Mouse (Mus musculus) heart, postnatal 0 days (tissue): ENCODE measurements around the gene Prkab2. TPM values are rescaled to one million over a fixed set of nuclear protein-coding genes. Genes with fewer than 3 reads are reported as not detected.

Experiments used
- ATAC-seq: fragments of 200-750 bp; cut with Nextera tagmentation; 2 replicates; pipeline ENCODE4 v1.8.0; 2017; ENCODE audit warnings: low read depth, moderate number of reproducible peaks, moderate library complexity; ENCODE audit not compliant: insufficient read depth
- DNase-seq: peaks from one replicate; pipeline ENCODE4 v3.0.0-alpha.2; 2016; ENCODE audit warnings: low spot score
- H3K27ac ChIP-seq: fragments of 300-500 bp; sonication (generic); 2 replicates; pipeline ENCODE4 v1.5.1; 2014; ENCODE audit warnings: low read depth, mild to moderate bottlenecking
- H3K27me3 ChIP-seq: fragments of 300-500 bp; sonication (generic); 2 replicates; pipeline ENCODE4 v1.6.1; 2014; ENCODE audit warnings: low read length, mixed read lengths; ENCODE audit not compliant: control insufficient read depth, insufficient read depth
- H3K36me3 ChIP-seq: fragments of 300-500 bp; sonication (generic); replicated peaks from 2 replicates; pipeline ENCODE4 v1.6.1; 2014; ENCODE audit warnings: low read length, mixed read lengths; ENCODE audit not compliant: control insufficient read depth, insufficient read depth
- H3K4me1 ChIP-seq: fragments of 300-500 bp; sonication (generic); 2 replicates; pipeline ENCODE4 v1.6.1; 2014; ENCODE audit warnings: antibody characterized with exemption; ENCODE audit not compliant: control insufficient read depth, insufficient read depth
- H3K4me2 ChIP-seq: fragments of 300-500 bp; sonication (generic); 2 replicates; pipeline ENCODE4 v1.6.1; 2014; ENCODE audit warnings: low read depth, mild to moderate bottlenecking, low read length, moderate library complexity
- H3K4me3 ChIP-seq: fragments of 300-500 bp; sonication (generic); 2 replicates; pipeline ENCODE4 v1.5.1; 2014; ENCODE audit warnings: low read depth, low read length
- H3K9ac ChIP-seq: fragments of 300-500 bp; sonication (generic); replicated peaks from 2 replicates; pipeline ENCODE4 v1.6.1; 2014; ENCODE audit warnings: low read depth, low read length, mixed read lengths
- H3K9me3 ChIP-seq: fragments of 300-500 bp; sonication (generic); replicated peaks from 2 replicates; pipeline ENCODE4 v1.6.1; 2016; ENCODE audit warnings: low read length; ENCODE audit not compliant: control insufficient read depth
- CTCF ChIP-seq: IDR thresholded peaks from 2 replicates; pipeline ENCODE4 v1.5.1; 2016; ENCODE audit warnings: antibody characterized with exemption, control low read depth, low read depth
- EP300 ChIP-seq: IDR thresholded peaks from 2 replicates; pipeline ENCODE4 v1.6.1; 2016; ENCODE audit warnings: antibody characterized with exemption, low read depth
- WGBS: fragments of 180-500 bp; shearing (Covaris S2); extraction: QIAGEN DNeasy Blood & Tissue Kit; methylation state at CpG from one replicate; pipeline ENCODE4 v1.1.7; 2014; 5-methylcytosine and 5-hydroxymethylcytosine counted together
- polyA plus RNA-seq: library from polyadenylated mRNA; unstranded; fragments of >200 nt; fragmentation: Nextera tagmentation; extraction: Ambion mirVana; gene quantifications from 2 replicates; pipeline ENCODE4 v1.2.1, GENCODE M21; 2015
- total RNA-seq: library from RNA; depleted of rRNA; stranded (reverse); fragments of >200 nt; gene quantifications from 2 replicates; pipeline ENCODE4 v1.2.3, GENCODE M21; 2014; ENCODE audit warnings: low replicate concordance

Gene Prkab2
- total and polyA plus RNA-seq, 2 experiments from 2014 or later: 10.5 to 17.4 TPM

DNA sequence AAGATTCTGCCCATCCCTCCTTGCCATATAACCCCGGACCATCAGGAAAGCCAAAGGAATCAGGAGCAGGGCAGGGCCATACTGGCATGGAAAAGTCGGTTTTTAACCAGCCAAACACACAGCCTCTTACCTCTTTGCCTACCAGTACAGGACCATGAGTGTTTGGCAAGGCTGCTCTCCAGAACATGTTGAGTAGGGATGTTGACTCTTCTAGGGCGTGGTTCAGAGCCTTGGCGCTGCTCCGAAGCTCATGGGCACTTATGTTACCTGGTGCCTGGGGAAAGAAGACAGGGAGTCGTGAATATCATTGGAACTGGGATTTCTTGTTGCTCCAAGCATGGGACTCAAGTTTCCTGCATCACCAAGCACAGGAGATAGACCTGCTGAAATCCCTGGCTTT is 35.8 kb downstream of the Prkab2 start:
- DNase-seq (no peak), ATAC-seq (no peak)
- Histone ChIP-seq H3K9ac (no peak overlapping the region), H3K27ac (no peak overlapping the region), H3K4me1 (no peaks in the 10 kb centered on the region), H3K4me2 (no peak overlapping the region), H3K36me3 (peaks cover 88% of the 10 kb centered on the region), H3K9me3 (no peaks in the 10 kb centered on the region), H3K27me3 (no peaks in the 10 kb centered on the region), H3K4me3 (no peak overlapping the region)
- TF ChIP-seq EP300 (no peak), CTCF (no peak)
- 87% methylated on average over 6 of the region's 6 CpGs for WGBS

GRCm38 (mm10) chr3:97696866-97697265 is 38.9 kb downstream of the Prkab2 start:
- Histone ChIP-seq H3K27me3 (no peaks in the 10 kb centered on the region), H3K27ac (no peak overlapping the region), H3K9ac (no peak overlapping the region), H3K4me2 (no peak overlapping the region), H3K9me3 (no peaks in the 10 kb centered on the region), H3K36me3 (peaks cover 95% of the 10 kb centered on the region), H3K4me3 (no peak overlapping the region), H3K4me1 (no peaks in the 10 kb centered on the region)
- DNase-seq (no peak), ATAC-seq (no peak)
- TF ChIP-seq CTCF (no peak), EP300 (no peak)
- 77% methylated on average over 9 of the region's 9 CpGs for WGBS

- no peaks in the 10 kb centered on the region for H3K4me1 ChIP-seq
- H3K4me2 ChIP-seq: no peak overlapping the region
- no peak overlapping the region for H3K9ac ChIP-seq
- 53% methylated on average over 9 of the region's 9 CpGs for WGBS
- DNase-seq (no peak), ATAC-seq (no peak)
- H3K27ac ChIP-seq: no peak overlapping the region
- no peak for TF ChIP-seq CTCF
- TF ChIP-seq EP300: no peak
- H3K4me3 ChIP-seq: no peak overlapping the region
- peaks cover 95% of the 10 kb centered on the region for H3K36me3 ChIP-seq
- H3K27me3 ChIP-seq: no peaks in the 10 kb centered on the region
- no peaks in the 10 kb centered on the region for H3K9me3 ChIP-seq
Observed at GRCm38 (mm10) chr3:97697291-97697690, 39.3 kb downstream of the Prkab2 start.

GRCm38 (mm10) chr3:97699061-97699460 is 41.1 kb downstream of the Prkab2 start:
- Histone ChIP-seq H3K4me2 (no peak overlapping the region), H3K27me3 (no peaks in the 10 kb centered on the region), H3K4me3 (no peak overlapping the region), H3K36me3 (peaks cover 89% of the 10 kb centered on the region), H3K9me3 (no peaks in the 10 kb centered on the region), H3K4me1 (no peaks in the 10 kb centered on the region), H3K9ac (no peak overlapping the region), H3K27ac (no peak overlapping the region)
- DNase-seq (no peak), ATAC-seq (no peak)
- TF ChIP-seq EP300 (no peak), CTCF (no peak)
- 77% methylated on average over 3 of the region's 3 CpGs for WGBS

GRCm38 (mm10) chr3:97701198-97701597 is 43.2 kb downstream of the Prkab2 start:
- H3K4me3 ChIP-seq: no peak overlapping the region
- no peak overlapping the region for H3K4me2 ChIP-seq
- H3K36me3 ChIP-seq: peaks cover 87% of the 10 kb centered on the region
- DNase-seq (no peak), ATAC-seq (no peak)
- no peaks in the 10 kb centered on the region for H3K27me3 ChIP-seq
- no peaks in the 10 kb centered on the region for H3K9me3 ChIP-seq
- WGBS: 53% methylated on average over 3 of the region's 3 CpGs
- H3K4me1 ChIP-seq: no peaks in the 10 kb centered on the region
- no peak overlapping the region for H3K9ac ChIP-seq
- H3K27ac ChIP-seq: no peak overlapping the region
- TF ChIP-seq EP300 (no peak), CTCF (no peak)

- H3K9ac ChIP-seq: no peak overlapping the region
- peaks cover 88% of the 10 kb centered on the region for H3K36me3 ChIP-seq
- TF ChIP-seq CTCF (no peak), EP300 (no peak)
- no peaks in the 10 kb centered on the region for H3K9me3 ChIP-seq
- ATAC-seq (no peak), DNase-seq (no peak)
- H3K27ac ChIP-seq: no peak overlapping the region
- H3K27me3 ChIP-seq: no peaks in the 10 kb centered on the region
- no peaks in the 10 kb centered on the region for H3K4me1 ChIP-seq
- H3K4me2 ChIP-seq: no peak overlapping the region
- no peak overlapping the region for H3K4me3 ChIP-seq
- 90% methylated on average over 11 of the region's 11 CpGs for WGBS
Observed at GRCm38 (mm10) chr3:97702448-97703080, 44.6 kb downstream of the Prkab2 start.
